Mouse (Mus musculus): ENCODE data around the gene Cd300lb. TPM values are rescaled to one million over a fixed set of nuclear protein-coding genes. Genes with fewer than 3 reads are reported as not detected.

Cd300lb gene
- polyA plus RNA-seq, 1 experiment from 2014 or later = 0.15 TPM

- no peaks in the 10 kb centered on the region for H3K27me3 ChIP-seq (ENCODE audit: control insufficient read depth, insufficient read depth, low read length)
- no peaks in the 10 kb centered on the region for H3K36me3 ChIP-seq (ENCODE audit: control insufficient read depth, insufficient read depth, low read length)
- no peak overlapping the region for H3K9ac ChIP-seq (ENCODE audit: low read length)
- 74% methylated on average over 3 of the region's 3 CpGs for WGBS
- peak; percentile 64 for DNase-seq (ENCODE audit: low spot score)
- H3K4me1 ChIP-seq (replicated peaks; ENCODE audit: control insufficient read depth, insufficient read depth, low read length) = peaks cover 14% of the 10 kb centered on the region
- H3K4me3 ChIP-seq (ENCODE audit: low read depth, low read length) = no peak overlapping the region
- no peak for ATAC-seq (replicated peaks; ENCODE audit: low FRiP score)
- H3K4me2 ChIP-seq (ENCODE audit: low read depth, low read length, severe bottlenecking) = no peak overlapping the region
- no peaks in the 10 kb centered on the region for H3K9me3 ChIP-seq (ENCODE audit: control insufficient read depth, low read length)
- H3K27ac ChIP-seq (ENCODE audit: low read depth, low read length) = no peak overlapping the region
Observed at GRCm38 (mm10) chr11:114877145-114877544, 57.0 kb downstream of the Cd300lb start.

- H3K36me3 ChIP-seq (ENCODE audit: control insufficient read depth, insufficient read depth, low read length) = no peaks in the 10 kb centered on the region
- H3K9ac ChIP-seq (ENCODE audit: low read length) = no peak overlapping the region
- H3K27ac ChIP-seq (ENCODE audit: low read depth, low read length) = no peak overlapping the region
- 33% methylated on average over 2 of the region's 2 CpGs for WGBS
- no peak overlapping the region for H3K4me2 ChIP-seq (ENCODE audit: low read depth, low read length, severe bottlenecking)
- H3K4me3 ChIP-seq (ENCODE audit: low read depth, low read length) = no peak overlapping the region
- H3K9me3 ChIP-seq (ENCODE audit: control insufficient read depth, low read length) = no peaks in the 10 kb centered on the region
- DNase-seq (ENCODE audit: low spot score) = no peak
- ATAC-seq (replicated peaks; ENCODE audit: low FRiP score) = no peak
- no peaks in the 10 kb centered on the region for H3K27me3 ChIP-seq (ENCODE audit: control insufficient read depth, insufficient read depth, low read length)
- H3K4me1 ChIP-seq (replicated peaks; ENCODE audit: control insufficient read depth, insufficient read depth, low read length) = peaks cover 14% of the 10 kb centered on the region
Observed at GRCm38 (mm10) chr11:114876621-114877020, 57.6 kb downstream of the Cd300lb start.

GRCm38 (mm10) chr11:114876176-114876575 lies 58.0 kb downstream of the Cd300lb start:
- no peak overlapping the region for H3K9ac ChIP-seq (ENCODE audit: low read length)
- H3K4me1 ChIP-seq (replicated peaks; ENCODE audit: control insufficient read depth, insufficient read depth, low read length) = peaks cover 14% of the 10 kb centered on the region
- H3K4me3 ChIP-seq (ENCODE audit: low read depth, low read length) = no peak overlapping the region
- no peak overlapping the region for H3K27ac ChIP-seq (ENCODE audit: low read depth, low read length)
- no peak overlapping the region for H3K4me2 ChIP-seq (ENCODE audit: low read depth, low read length, severe bottlenecking)
- ATAC-seq (replicated peaks; ENCODE audit: low FRiP score) = no peak
- no peaks in the 10 kb centered on the region for H3K9me3 ChIP-seq (ENCODE audit: control insufficient read depth, low read length)
- 51% methylated on average over 7 of the region's 7 CpGs for WGBS
- DNase-seq (ENCODE audit: low spot score) = no peak
- no peaks in the 10 kb centered on the region for H3K36me3 ChIP-seq (ENCODE audit: control insufficient read depth, insufficient read depth, low read length)
- H3K27me3 ChIP-seq (ENCODE audit: control insufficient read depth, insufficient read depth, low read length) = no peaks in the 10 kb centered on the region

- H3K9me3 ChIP-seq (ENCODE audit: control insufficient read depth, low read length) = no peaks in the 10 kb centered on the region
- no peak overlapping the region for H3K9ac ChIP-seq (ENCODE audit: low read length)
- no peaks in the 10 kb centered on the region for H3K36me3 ChIP-seq (ENCODE audit: control insufficient read depth, insufficient read depth, low read length)
- no peaks in the 10 kb centered on the region for H3K27me3 ChIP-seq (ENCODE audit: control insufficient read depth, insufficient read depth, low read length)
- DNase-seq (ENCODE audit: low spot score) (no peak), ATAC-seq (replicated peaks; ENCODE audit: low FRiP score) (no peak)
- H3K4me2 ChIP-seq (ENCODE audit: low read depth, low read length, severe bottlenecking) = no peak overlapping the region
- H3K27ac ChIP-seq (ENCODE audit: low read depth, low read length) = no peak overlapping the region
- H3K4me1 ChIP-seq (replicated peaks; ENCODE audit: control insufficient read depth, insufficient read depth, low read length) = peaks cover 14% of the 10 kb centered on the region
- H3K4me3 ChIP-seq (ENCODE audit: low read depth, low read length) = no peak overlapping the region
- 12% methylated on average over 9 of the region's 9 CpGs for WGBS
Observed at GRCm38 (mm10) chr11:114875301-114875801, 58.8 kb downstream of the Cd300lb start.

GRCm38 (mm10) chr11:114874226-114875145 lies 59.7 kb downstream of the Cd300lb start:
- H3K27ac ChIP-seq (ENCODE audit: low read depth, low read length) = no peak overlapping the region
- no peak overlapping the region for H3K4me2 ChIP-seq (ENCODE audit: low read depth, low read length, severe bottlenecking)
- ATAC-seq (replicated peaks; ENCODE audit: low FRiP score) (no peak), DNase-seq (ENCODE audit: low spot score) (no peak)
- no peaks in the 10 kb centered on the region for H3K27me3 ChIP-seq (ENCODE audit: control insufficient read depth, insufficient read depth, low read length)
- H3K9ac ChIP-seq (ENCODE audit: low read length) = no peak overlapping the region
- peaks cover 14% of the 10 kb centered on the region for H3K4me1 ChIP-seq (replicated peaks; ENCODE audit: control insufficient read depth, insufficient read depth, low read length)
- WGBS = 58% methylated on average over 9 of the region's 9 CpGs
- H3K4me3 ChIP-seq (ENCODE audit: low read depth, low read length) = no peak overlapping the region
- H3K36me3 ChIP-seq (ENCODE audit: control insufficient read depth, insufficient read depth, low read length) = no peaks in the 10 kb centered on the region
- H3K9me3 ChIP-seq (ENCODE audit: control insufficient read depth, low read length) = no peaks in the 10 kb centered on the region

- peaks cover 14% of the 10 kb centered on the region for H3K4me1 ChIP-seq (replicated peaks; ENCODE audit: control insufficient read depth, insufficient read depth, low read length)
- no peak overlapping the region for H3K4me2 ChIP-seq (ENCODE audit: low read depth, low read length, severe bottlenecking)
- ATAC-seq (replicated peaks; ENCODE audit: low FRiP score) (no peak), DNase-seq (ENCODE audit: low spot score) (no peak)
- no peak overlapping the region for H3K4me3 ChIP-seq (ENCODE audit: low read depth, low read length)
- 21% methylated on average over 6 of the region's 6 CpGs for WGBS
- H3K9ac ChIP-seq (ENCODE audit: low read length) = peak overlapping the region; percentile 32
- no peaks in the 10 kb centered on the region for H3K36me3 ChIP-seq (ENCODE audit: control insufficient read depth, insufficient read depth, low read length)
- H3K27ac ChIP-seq (ENCODE audit: low read depth, low read length) = no peak overlapping the region
- H3K27me3 ChIP-seq (ENCODE audit: control insufficient read depth, insufficient read depth, low read length) = no peaks in the 10 kb centered on the region
- no peaks in the 10 kb centered on the region for H3K9me3 ChIP-seq (ENCODE audit: control insufficient read depth, low read length)
Observed at GRCm38 (mm10) chr11:114873022-114873817, 61.0 kb downstream of the Cd300lb start.

Other genes starting within 250 kb of the Cd300lb start
- gene Dnaic2, start 207.0 kb downstream of the Cd300lb start, polyA plus RNA-seq (2014; fragmentation: Nextera tagmentation; extraction: Ambion mirVana) = 0.96 and 1.1 TPM in 2 replicates
- gene Kif19a, start 169.0 kb downstream of the Cd300lb start, polyA plus RNA-seq (2014; fragmentation: Nextera tagmentation; extraction: Ambion mirVana) = 0.83 and 1.2 TPM in 2 replicates
- 42.2 and 47.3 TPM in 2 replicates for gene Btbd17, start 138.4 kb downstream of the Cd300lb start, polyA plus RNA-seq (2014; fragmentation: Nextera tagmentation; extraction: Ambion mirVana)
- not detected in 2 replicates for gene Gpr142, start 135.5 kb downstream of the Cd300lb start, polyA plus RNA-seq (2014; fragmentation: Nextera tagmentation; extraction: Ambion mirVana)
- 14.1 and 14.4 TPM in 2 replicates for gene Gprc5c, start 83.2 kb downstream of the Cd300lb start, polyA plus RNA-seq (2014; fragmentation: Nextera tagmentation; extraction: Ambion mirVana)
- gene Cd300a, start 44.3 kb downstream of the Cd300lb start, polyA plus RNA-seq (2014; fragmentation: Nextera tagmentation; extraction: Ambion mirVana) = 0.35 and 0.64 TPM in 2 replicates
- not detected in 2 replicates for gene Cd300c, start 34.8 kb upstream of the Cd300lb start, polyA plus RNA-seq (2014; fragmentation: Nextera tagmentation; extraction: Ambion mirVana)
- not detected in 2 replicates for gene Cd300ld, start 55.5 kb upstream of the Cd300lb start, polyA plus RNA-seq (2014; fragmentation: Nextera tagmentation; extraction: Ambion mirVana)
- 0.65 and 0.77 TPM in 2 replicates for gene Cd300c2, start 67.5 kb upstream of the Cd300lb start, polyA plus RNA-seq (2014; fragmentation: Nextera tagmentation; extraction: Ambion mirVana)
- gene Cd300ld2, start 81.8 kb upstream of the Cd300lb start, polyA plus RNA-seq (2014; fragmentation: Nextera tagmentation; extraction: Ambion mirVana) = not detected in 2 replicates
- not detected in 2 replicates for gene Cd300ld4, start 92.6 kb upstream of the Cd300lb start, polyA plus RNA-seq (2014; fragmentation: Nextera tagmentation; extraction: Ambion mirVana)
- gene Cd300ld5, start 103.4 kb upstream of the Cd300lb start, polyA plus RNA-seq (2014; fragmentation: Nextera tagmentation; extraction: Ambion mirVana) = not detected in 2 replicates
- gene Cd300ld3, start 114.0 kb upstream of the Cd300lb start, polyA plus RNA-seq (2014; fragmentation: Nextera tagmentation; extraction: Ambion mirVana) = not detected in 2 replicates
- not detected in 2 replicates for gene Cd300e, start 127.8 kb upstream of the Cd300lb start, polyA plus RNA-seq (2014; fragmentation: Nextera tagmentation; extraction: Ambion mirVana)
- 0.83 and 0.98 TPM in 2 replicates for gene Rab37, start 157.0 kb upstream of the Cd300lb start, polyA plus RNA-seq (2014; fragmentation: Nextera tagmentation; extraction: Ambion mirVana)
- not detected in 2 replicates for gene Cd300lf, start 199.6 kb upstream of the Cd300lb start, polyA plus RNA-seq (2014; fragmentation: Nextera tagmentation; extraction: Ambion mirVana)
- 34.3 and 35.2 TPM in 2 replicates for gene Slc9a3r1, start 229.0 kb upstream of the Cd300lb start, polyA plus RNA-seq (2014; fragmentation: Nextera tagmentation; extraction: Ambion mirVana)